Mouse (Mus musculus) liver, adult 2 months (tissue): ENCODE results near the gene Cpne6.

Experiments
- CTCF ChIP-seq: fragments of 200-500 bp; IDR thresholded peaks from 2 replicates; pipeline ENCODE4 v1.5.1; 2011; ENCODE audit warnings: low read depth, low read length, control low read depth
- POLR2A ChIP-seq: fragments of 200-500 bp; IDR thresholded peaks from 2 replicates; pipeline ENCODE4 v1.6.1; 2011; ENCODE audit warnings: low read length, control low read depth; ENCODE audit not compliant: insufficient read depth; ENCODE audit errors: extremely low read depth

DNA sequence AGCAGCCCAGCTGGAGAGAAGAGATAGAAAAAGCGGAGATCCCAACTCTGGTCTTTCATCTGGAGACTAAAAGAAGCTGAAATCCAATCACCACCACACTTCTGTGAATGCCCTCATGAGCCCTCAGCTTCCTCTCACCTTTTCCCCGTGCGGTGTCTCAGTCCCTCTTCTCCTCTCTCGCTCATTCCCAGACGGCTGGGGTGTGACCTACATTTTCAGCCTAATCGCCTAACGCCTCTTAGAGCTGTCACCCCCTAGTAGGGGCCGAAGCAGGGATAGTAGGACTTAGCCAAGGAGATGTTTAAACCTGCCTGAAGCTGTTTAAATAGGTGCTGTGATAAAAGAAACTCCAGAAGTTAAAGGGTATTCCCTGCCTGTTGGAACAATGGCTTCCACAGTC lies 14.5 kb downstream of the Cpne6 start, which contains the start of gene Nrl:
- no peak for TF ChIP-seq CTCF
- TF ChIP-seq POLR2A: no peak
